Comparison of ENCODE assay signal across 25 mouse cellular contexts in the genomic region with DNA sequence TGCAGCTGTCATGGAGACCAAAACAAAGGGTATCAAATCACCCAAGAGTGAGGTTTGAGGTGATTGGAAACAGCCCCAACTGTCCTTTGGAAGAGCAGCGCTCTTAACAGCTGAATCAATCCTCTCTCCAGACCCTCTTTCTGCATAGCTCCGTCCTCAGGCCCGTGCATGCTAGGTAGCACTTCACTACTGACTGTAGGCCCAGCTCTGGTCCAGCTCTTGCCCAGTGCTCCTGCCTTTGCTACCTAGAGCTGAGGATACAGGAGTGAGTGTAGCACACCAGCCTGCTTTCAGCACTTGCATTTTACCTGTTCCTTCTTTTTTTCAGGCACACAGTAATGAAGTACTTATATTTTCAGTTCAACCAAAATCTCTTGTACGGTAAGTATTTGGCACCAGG. TPM values are rescaled to one million over a fixed set of nuclear protein-coding genes. Genes with fewer than 3 reads are reported as not detected.
DNase-seq lines count a peak whose midpoint lies in the region; ATAC-seq and TF ChIP-seq lines count a peak whose summit lies in the region.
"Had no signal": no experiment of that assay in that cellular context is flagged by ENCODE, and none has a peak within 500 bp of the region (broad histone marks: within the 10 kb centered on the region; RNA-seq: fewer than 3 reads in every experiment).

No protein-coding gene starts in this region.

- H3K36me3 ChIP-seq in heart, postnatal 0 days (replicated peaks; ENCODE audit: control insufficient read depth, insufficient read depth, low read length): peaks cover 92% of the 10 kb centered on the region
- peaks cover 73 to 88% of the 10 kb centered on the region in 2 experiments for H3K36me3 ChIP-seq in CH12.LX (replicated peaks in 1 of 2; ENCODE audit: control insufficient read depth in 1 of 2, insufficient read depth in 1 of 2, low read length in 1 of 2)
- peaks cover 98% of the 10 kb centered on the region for H3K36me3 ChIP-seq in limb, embryonic 10.5 days

- no peak overlapping the region for H3K4me3 ChIP-seq in heart, postnatal 0 days (ENCODE audit: low read depth, low read length)
- no peak overlapping the region for H3K4me3 ChIP-seq in CH12.LX (replicated peaks in 1 of 3; ENCODE audit: low read depth in 2 of 3, low read length in 2 of 3, poor library complexity in 1 of 3)
- no peak overlapping the region for H3K4me3 ChIP-seq in limb, embryonic 10.5 days
- H3K4me3 ChIP-seq: embryonic facial prominence, embryonic 13.5 days; embryonic facial prominence, embryonic 15.5 days; erythroblast, embryonic 14.5 days; forebrain, embryonic 10.5 days; forebrain, embryonic 12.5 days had no signal

- TF ChIP-seq RAD21 in CH12.LX (IDR thresholded peaks at IDR 0.05; ENCODE audit: low read depth, low read length): no peak

- no peak overlapping the region for H3K9ac ChIP-seq in heart, postnatal 0 days (replicated peaks; ENCODE audit: low read depth, low read length)
- H3K9ac ChIP-seq in CH12.LX (ENCODE audit: insufficient read depth, low read depth): no peak overlapping the region
- H3K9ac ChIP-seq: embryonic facial prominence, embryonic 13.5 days; embryonic facial prominence, embryonic 15.5 days; forebrain, embryonic 12.5 days had no signal

- ATAC-seq in heart, postnatal 0 days (ENCODE audit: insufficient read depth, low read depth): no peak
- ATAC-seq: forebrain, embryonic 14.5 days; forebrain, embryonic 16.5 days; Patski had no signal

- in situ Hi-C loops in CH12.LX (cut with MboI; ENCODE audit: low pct_ligation_motif_present, low pct_unique_long_range_greater_than_20kb, low sequenced_read_pairs): no loop called here

- no peak overlapping the region for H3K27ac ChIP-seq in heart, postnatal 0 days (ENCODE audit: low read depth)
- H3K27ac ChIP-seq in CH12.LX (ENCODE audit: insufficient read depth, low read depth): no peak overlapping the region
- no peak overlapping the region for H3K27ac ChIP-seq in limb, embryonic 10.5 days
- H3K27ac ChIP-seq: embryonic facial prominence, embryonic 13.5 days; embryonic facial prominence, embryonic 15.5 days; forebrain, embryonic 10.5 days; forebrain, embryonic 12.5 days had no signal

- no peak overlapping the region for H3K4me2 ChIP-seq in heart, postnatal 0 days (ENCODE audit: low read depth, low read length)
- H3K4me2 ChIP-seq in CH12.LX (ENCODE audit: insufficient read depth, low read depth, poor library complexity, severe bottlenecking): no peak overlapping the region
- H3K4me2 ChIP-seq: embryonic facial prominence, embryonic 13.5 days; embryonic facial prominence, embryonic 15.5 days; forebrain, embryonic 12.5 days had no signal

- H3K27me3 ChIP-seq in heart, postnatal 0 days (ENCODE audit: control insufficient read depth, insufficient read depth, low read length): no peaks in the 10 kb centered on the region
- H3K27me3 ChIP-seq in CH12.LX (replicated peaks): no peaks in the 10 kb centered on the region
- H3K27me3 ChIP-seq in limb, embryonic 10.5 days (ENCODE audit: low read depth, poor library complexity, severe bottlenecking): no peaks in the 10 kb centered on the region
- H3K27me3 ChIP-seq: embryonic facial prominence, embryonic 13.5 days; embryonic facial prominence, embryonic 15.5 days; forebrain, embryonic 12.5 days; Patski had no signal

- H3K4me1 ChIP-seq in heart, postnatal 0 days (ENCODE audit: control insufficient read depth, insufficient read depth): no peaks in the 10 kb centered on the region
- peaks cover 0 to 3% of the 10 kb centered on the region in 2 experiments; a peak in 1 of 4 replicates for H3K4me1 ChIP-seq in CH12.LX (ENCODE audit: control insufficient read depth in 1 of 2, insufficient read depth in 2 of 2)
- H3K4me1 ChIP-seq in limb, embryonic 10.5 days: no peaks in the 10 kb centered on the region
- H3K4me1 ChIP-seq: embryonic facial prominence, embryonic 13.5 days; embryonic facial prominence, embryonic 15.5 days; forebrain, embryonic 10.5 days; forebrain, embryonic 12.5 days had no signal

- TF ChIP-seq CTCF in heart, postnatal 0 days (IDR thresholded peaks at IDR 0.05; ENCODE audit: low read depth): no peak
- no peak for TF ChIP-seq CTCF in CH12.LX (conservative IDR thresholded peaks at IDR 0.05 in 1 of 2, IDR thresholded peaks at IDR 0.05 in 1 of 2; ENCODE audit: low read depth in 2 of 2, low read length in 2 of 2)

- TF ChIP-seq EP300 in heart, postnatal 0 days (IDR thresholded peaks at IDR 0.05; ENCODE audit: low read depth): no peak
- TF ChIP-seq EP300 in CH12.LX (IDR thresholded peaks at IDR 0.05; ENCODE audit: low read length): no peak

- dilution Hi-C loops in CH12.LX (cut with MboI; ENCODE audit: extremely low pct_ligation_motif_present, extremely low pct_unique_long_range_greater_than_20kb, low sequenced_read_pairs): no loop called here

- H3K79me2 ChIP-seq in CH12.LX (replicated peaks; ENCODE audit: control insufficient read depth, extremely low read depth, insufficient read depth, poor library complexity, severe bottlenecking): no peaks in the 10 kb centered on the region

- H3K9me3 ChIP-seq in heart, postnatal 0 days (replicated peaks; ENCODE audit: control insufficient read depth, low read length): no peaks in the 10 kb centered on the region
- H3K9me3 ChIP-seq in CH12.LX (replicated peaks; ENCODE audit: low read length): no peaks in the 10 kb centered on the region
- H3K9me3 ChIP-seq in limb, embryonic 10.5 days (replicated peaks): no peaks in the 10 kb centered on the region
- H3K9me3 ChIP-seq: embryonic facial prominence, embryonic 13.5 days; embryonic facial prominence, embryonic 15.5 days; forebrain, embryonic 10.5 days; forebrain, embryonic 12.5 days; G1E had no signal

- 97% methylated on average over 4 of the region's 4 CpGs for WGBS in heart, postnatal 0 days
- WGBS in limb, embryonic 10.5 days: 91% methylated on average over 4 of the region's 4 CpGs

- no peak for TF ChIP-seq POLR2A in CH12.LX (IDR thresholded peaks at IDR 0.05; ENCODE audit: low read depth, low read length)

- peak; percentile 0 for DNase-seq in heart, postnatal 0 days (ENCODE audit: low spot score)
- DNase-seq in heart, postnatal 4 days: no peak
- DNase-seq in CH12.LX (ENCODE audit: extremely low read depth): no peak
- DNase-seq in limb, embryonic 10.5 days (ENCODE audit: low spot score): peak; percentile 27
- DNase-seq in yolk sac, embryonic 10.5 days (ENCODE audit: low spot score): no peak
- DNase-seq in kidney, adult 8-10 months: no peak
- DNase-seq: adrenal gland, adult 2 months; adrenal gland, postnatal 10 days; adrenal gland, postnatal 25 days; cerebellum, adult 11 months; cerebellum, adult 18-20 months; cerebellum, adult 8-10 months; cerebellum, adult 9-11 months; cerebellum, postnatal 14 days; cerebellum, postnatal 36 days; embryo, embryonic 11 days had no signal

TF ChIP-seq in CH12.LX, 34 proteins besides CTCF, POLR2A, EP300 and RAD21:
- TF ChIP-seq BHLHE40 (IDR thresholded peaks at IDR 0.05; ENCODE audit: low read depth, low read length) (no peak), ZMIZ1 (IDR thresholded peaks at IDR 0.05; ENCODE audit: low read depth, low read length) (peak; percentile 46; the same call in 1 of the 2 replicates)

RNA-seq across cellular contexts. Expression of a gene that starts 13.2 kb away (rescaled TPM):
- total RNA-seq in heart, postnatal 0 days (2014; rRNA removed; ENCODE audit: low replicate concordance): 168 and 198 TPM in 2 replicates
- 128 and 134 TPM in 2 replicates for polyA plus RNA-seq in heart, postnatal 0 days (2015; fragmentation: Nextera tagmentation; extraction: Ambion mirVana)
- 100 to 1,000 TPM in 1 of 2 experiments, 10 to 100 TPM in 1; 99.3 to 107 TPM for total RNA-seq in heart, postnatal 4 days (2021)
- total RNA-seq in CH12.LX (2012; rRNA removed) (103 and 120 TPM in 2 replicates), CH12.LX (2014; rRNA removed) (280 and 288 TPM in 2 replicates)
- 81.8 and 85.3 TPM in 2 replicates for polyA plus RNA-seq in CH12.LX (2012; ENCODE audit: insufficient read length, low read depth)
- 193 and 203 TPM in 2 replicates for polyA plus RNA-seq in limb, embryonic 10.5 days (2016; fragmentation: Nextera tagmentation; extraction: Ambion mirVana)

RNA-seq across cellular contexts. Expression of a gene that starts 47.3 kb away (rescaled TPM):
- 12.1 and 23.2 TPM in 2 replicates for total RNA-seq in heart, postnatal 0 days (2014; rRNA removed; ENCODE audit: low replicate concordance)
- 45.7 and 45.9 TPM in 2 replicates for polyA plus RNA-seq in heart, postnatal 0 days (2015; fragmentation: Nextera tagmentation; extraction: Ambion mirVana)
- total RNA-seq in heart, postnatal 4 days (2021): 10 to 100 TPM; 31.9 to 33.2 TPM
- total RNA-seq in CH12.LX (2012; rRNA removed) (34.3 and 37.5 TPM in 2 replicates), CH12.LX (2014; rRNA removed) (56.6 and 71.0 TPM in 2 replicates)
- polyA plus RNA-seq in CH12.LX (2012; ENCODE audit: insufficient read length, low read depth): 44.9 and 54.7 TPM in 2 replicates
- 81.0 and 87.6 TPM in 2 replicates for polyA plus RNA-seq in limb, embryonic 10.5 days (2016; fragmentation: Nextera tagmentation; extraction: Ambion mirVana)

Comparison
In these comparisons a context has a peak if more than half of its experiments do, and no peak if none do; other contexts are left out.
1. DNase-seq: peak in heart, postnatal 0 days (single experiment) and limb, embryonic 10.5 days (single experiment); none in heart, postnatal 4 days (single experiment), CH12.LX (single experiment), yolk sac, embryonic 10.5 days (single experiment) and kidney, adult 8-10 months (0 of 2).